Mouse (Mus musculus): ENCODE data around the gene Slbp. TPM values are rescaled to one million over a fixed set of nuclear protein-coding genes. Genes with fewer than 3 reads are reported as not detected.

The Slbp gene
- polyA plus RNA-seq, 1 experiment from 2014 or later = 369 TPM

DNA sequence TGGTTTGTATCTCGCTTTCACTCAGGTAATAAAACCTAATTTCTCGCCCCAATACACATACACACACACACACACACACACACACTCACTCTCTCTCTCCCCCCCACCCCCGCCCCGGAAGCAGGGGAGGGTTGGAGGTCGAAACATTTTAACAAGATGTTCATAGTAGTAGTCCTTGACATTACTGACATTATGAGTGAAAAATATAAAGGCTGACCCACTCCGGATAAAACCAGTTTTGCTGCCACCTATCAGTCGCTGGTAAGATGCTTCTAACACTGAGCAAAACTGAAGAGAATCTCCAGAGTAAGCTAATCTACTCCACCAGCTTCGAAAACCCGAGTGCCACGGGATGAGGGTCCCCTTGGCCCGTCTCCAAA, 843 bp downstream of the Slbp start:
- H3K9me3 ChIP-seq (ENCODE audit: control insufficient read depth, low read length) = no peaks in the 10 kb centered on the region
- peak overlapping the region; percentile 95 for H3K27ac ChIP-seq (ENCODE audit: low read depth, low read length)
- H3K36me3 ChIP-seq (ENCODE audit: control insufficient read depth, insufficient read depth, low read length) = peaks cover 45% of the 10 kb centered on the region
- WGBS = 0% methylated on average over 11 of the region's 11 CpGs
- DNase-seq (ENCODE audit: low spot score) = no peak
- peak overlapping the region; percentile 96 for H3K4me2 ChIP-seq
- ATAC-seq (replicated peaks; ENCODE audit: low FRiP score) = no peak
- H3K27me3 ChIP-seq (replicated peaks; ENCODE audit: control insufficient read depth, insufficient read depth, low read length) = no peaks in the 10 kb centered on the region
- peak overlapping the region; percentile 93 for H3K9ac ChIP-seq (ENCODE audit: low read depth, low read length)
- peak overlapping the region; percentile 87 for H3K4me3 ChIP-seq (ENCODE audit: low read depth, low read length)
- peaks cover 30% of the 10 kb centered on the region for H3K4me1 ChIP-seq (replicated peaks; ENCODE audit: control insufficient read depth, insufficient read depth, low read length)

- Histone ChIP-seq H3K27me3 (replicated peaks; ENCODE audit: control insufficient read depth, insufficient read depth, low read length) (no peaks in the 10 kb centered on the region), H3K9ac (ENCODE audit: low read depth, low read length) (peak overlapping the region; percentile 93), H3K4me1 (replicated peaks; ENCODE audit: control insufficient read depth, insufficient read depth, low read length) (peaks cover 25% of the 10 kb centered on the region), H3K9me3 (ENCODE audit: control insufficient read depth, low read length) (no peaks in the 10 kb centered on the region), H3K4me2 (peak overlapping the region; percentile 96), H3K36me3 (ENCODE audit: control insufficient read depth, insufficient read depth, low read length) (peaks cover 50% of the 10 kb centered on the region), H3K27ac (ENCODE audit: low read depth, low read length) (peak overlapping the region; percentile 95), H3K4me3 (ENCODE audit: low read depth, low read length) (peak overlapping the region; percentile 87)
- DNase-seq (ENCODE audit: low spot score) (no peak), ATAC-seq (replicated peaks; ENCODE audit: low FRiP score) (no peak)
- 16% methylated on average over 2 of the region's 2 CpGs for WGBS
Measured at GRCm38 (mm10) chr5:33651017-33651416, 1.4 kb downstream of the Slbp start.

- H3K9ac ChIP-seq (ENCODE audit: low read depth, low read length) = no peak overlapping the region
- H3K36me3 ChIP-seq (ENCODE audit: control insufficient read depth, insufficient read depth, low read length) = peaks cover 50% of the 10 kb centered on the region
- H3K9me3 ChIP-seq (ENCODE audit: control insufficient read depth, low read length) = no peaks in the 10 kb centered on the region
- H3K4me3 ChIP-seq (ENCODE audit: low read depth, low read length) = no peak overlapping the region
- H3K27ac ChIP-seq (ENCODE audit: low read depth, low read length) = no peak overlapping the region
- H3K4me2 ChIP-seq = no peak overlapping the region
- H3K4me1 ChIP-seq (replicated peaks; ENCODE audit: control insufficient read depth, insufficient read depth, low read length) = no peaks in the 10 kb centered on the region
- no peaks in the 10 kb centered on the region for H3K27me3 ChIP-seq (replicated peaks; ENCODE audit: control insufficient read depth, insufficient read depth, low read length)
- ATAC-seq (replicated peaks; ENCODE audit: low FRiP score) = 0 out of 2 replicates have a peak, but pooled peaks have one; percentile 33
- no peak for DNase-seq (ENCODE audit: low spot score)
- WGBS = 45% methylated on average over 3 of the region's 3 CpGs
Measured at GRCm38 (mm10) chr5:33640652-33641051, 11.7 kb downstream of the Slbp start.

DNA sequence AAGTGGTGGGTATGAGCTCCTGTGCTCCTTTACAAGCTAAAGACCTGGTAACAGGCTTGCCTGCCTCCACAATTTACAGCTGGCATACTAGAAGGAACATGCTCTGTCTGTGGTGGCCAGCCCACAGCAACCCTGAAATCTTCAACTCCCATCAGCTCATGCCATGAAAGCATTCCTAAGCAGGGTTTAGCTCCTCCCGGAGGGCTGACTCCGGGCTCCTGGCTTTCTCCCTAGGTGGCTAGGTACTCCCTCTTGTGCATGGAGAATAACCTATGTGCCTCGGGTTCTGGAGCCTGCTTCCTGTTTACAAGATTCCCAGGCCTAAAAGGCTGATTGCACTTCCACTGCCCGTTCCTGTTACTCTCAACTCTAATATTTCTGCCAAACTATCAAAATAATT, 13.5 kb downstream of the Slbp start:
- H3K9me3 ChIP-seq (ENCODE audit: control insufficient read depth, low read length) = no peaks in the 10 kb centered on the region
- H3K9ac ChIP-seq (ENCODE audit: low read depth, low read length) = no peak overlapping the region
- H3K36me3 ChIP-seq (ENCODE audit: control insufficient read depth, insufficient read depth, low read length) = peaks cover 41% of the 10 kb centered on the region
- no peak overlapping the region for H3K4me2 ChIP-seq
- no peak overlapping the region for H3K4me3 ChIP-seq (ENCODE audit: low read depth, low read length)
- H3K27ac ChIP-seq (ENCODE audit: low read depth, low read length) = peak overlapping the region; percentile 32
- ATAC-seq (replicated peaks; ENCODE audit: low FRiP score) (no peak), DNase-seq (ENCODE audit: low spot score) (no peak)
- H3K4me1 ChIP-seq (replicated peaks; ENCODE audit: control insufficient read depth, insufficient read depth, low read length) = no peaks in the 10 kb centered on the region
- WGBS = 68% methylated on average over 4 of the region's 4 CpGs
- no peaks in the 10 kb centered on the region for H3K27me3 ChIP-seq (replicated peaks; ENCODE audit: control insufficient read depth, insufficient read depth, low read length)

GRCm38 (mm10) chr5:33637606-33638350, 14.6 kb downstream of the Slbp start:
- H3K9ac ChIP-seq (ENCODE audit: low read depth, low read length) = no peak overlapping the region
- H3K4me3 ChIP-seq (ENCODE audit: low read depth, low read length) = no peak overlapping the region
- no peaks in the 10 kb centered on the region for H3K27me3 ChIP-seq (replicated peaks; ENCODE audit: control insufficient read depth, insufficient read depth, low read length)
- H3K9me3 ChIP-seq (ENCODE audit: control insufficient read depth, low read length) = no peaks in the 10 kb centered on the region
- WGBS = 84% methylated on average over 3 of the region's 3 CpGs
- no peaks in the 10 kb centered on the region for H3K4me1 ChIP-seq (replicated peaks; ENCODE audit: control insufficient read depth, insufficient read depth, low read length)
- no peak overlapping the region for H3K4me2 ChIP-seq
- H3K36me3 ChIP-seq (ENCODE audit: control insufficient read depth, insufficient read depth, low read length) = peaks cover 31% of the 10 kb centered on the region
- no peak for ATAC-seq (replicated peaks; ENCODE audit: low FRiP score)
- no peak for DNase-seq (ENCODE audit: low spot score)
- H3K27ac ChIP-seq (ENCODE audit: low read depth, low read length) = no peak overlapping the region

DNA sequence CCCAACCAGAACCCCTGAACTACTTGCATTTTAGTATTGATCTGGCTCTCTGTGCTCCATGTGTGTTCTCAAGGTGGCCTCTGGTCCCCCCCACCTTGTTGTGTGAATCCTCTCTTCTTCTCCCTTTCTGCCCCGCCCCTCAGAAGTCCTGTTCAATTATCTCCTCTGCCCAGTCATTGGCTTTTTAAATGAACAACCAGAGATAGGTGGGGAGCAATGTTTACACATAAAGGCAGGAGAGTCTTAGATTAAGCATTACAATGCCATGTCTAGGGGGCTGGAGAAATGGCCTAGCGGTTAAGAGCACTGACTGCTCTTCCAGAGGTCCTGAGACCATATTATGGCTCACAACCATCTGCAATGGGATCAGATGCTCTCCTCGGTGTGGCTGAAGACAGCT, 17.0 kb downstream of the Slbp start:
- 68% methylated on average over 3 of the region's 3 CpGs for WGBS
- peaks cover 17% of the 10 kb centered on the region for H3K36me3 ChIP-seq (ENCODE audit: control insufficient read depth, insufficient read depth, low read length)
- H3K9me3 ChIP-seq (ENCODE audit: control insufficient read depth, low read length) = no peaks in the 10 kb centered on the region
- no peak overlapping the region for H3K4me2 ChIP-seq
- H3K27me3 ChIP-seq (replicated peaks; ENCODE audit: control insufficient read depth, insufficient read depth, low read length) = no peaks in the 10 kb centered on the region
- DNase-seq (ENCODE audit: low spot score) (no peak), ATAC-seq (replicated peaks; ENCODE audit: low FRiP score) (peak; percentile 79)
- no peak overlapping the region for H3K4me3 ChIP-seq (ENCODE audit: low read depth, low read length)
- H3K4me1 ChIP-seq (replicated peaks; ENCODE audit: control insufficient read depth, insufficient read depth, low read length) = peaks cover 7% of the 10 kb centered on the region
- no peak overlapping the region for H3K9ac ChIP-seq (ENCODE audit: low read depth, low read length)
- no peak overlapping the region for H3K27ac ChIP-seq (ENCODE audit: low read depth, low read length)

GRCm38 (mm10) chr5:33632526-33632925, 19.8 kb downstream of the Slbp start:
- Histone ChIP-seq H3K27me3 (replicated peaks; ENCODE audit: control insufficient read depth, insufficient read depth, low read length) (no peaks in the 10 kb centered on the region), H3K9ac (ENCODE audit: low read depth, low read length) (no peak overlapping the region), H3K27ac (ENCODE audit: low read depth, low read length) (no peak overlapping the region), H3K36me3 (ENCODE audit: control insufficient read depth, insufficient read depth, low read length) (peaks cover 2% of the 10 kb centered on the region; the same call in 1 of the 2 replicates), H3K4me2 (no peak overlapping the region), H3K4me3 (ENCODE audit: low read depth, low read length) (no peak overlapping the region), H3K4me1 (replicated peaks; ENCODE audit: control insufficient read depth, insufficient read depth, low read length) (peaks cover 18% of the 10 kb centered on the region), H3K9me3 (ENCODE audit: control insufficient read depth, low read length) (no peaks in the 10 kb centered on the region)
- WGBS = 87% methylated on average over 1 of the region's 1 CpGs
- ATAC-seq (replicated peaks; ENCODE audit: low FRiP score) (no peak), DNase-seq (ENCODE audit: low spot score) (no peak)

- Histone ChIP-seq H3K36me3 (ENCODE audit: control insufficient read depth, insufficient read depth, low read length) (0 out of 2 replicates have a peak, but pooled peaks cover 2% of the 10 kb centered on the region), H3K4me3 (ENCODE audit: low read depth, low read length) (peak overlapping the region; percentile 92), H3K9me3 (ENCODE audit: control insufficient read depth, low read length) (no peaks in the 10 kb centered on the region), H3K4me2 (peak overlapping the region; percentile 85), H3K27ac (ENCODE audit: low read depth, low read length) (peak overlapping the region; percentile 44), H3K4me1 (replicated peaks; ENCODE audit: control insufficient read depth, insufficient read depth, low read length) (peaks cover 18% of the 10 kb centered on the region), H3K27me3 (replicated peaks; ENCODE audit: control insufficient read depth, insufficient read depth, low read length) (no peaks in the 10 kb centered on the region), H3K9ac (ENCODE audit: low read depth, low read length) (peak overlapping the region; percentile 61)
- no peak for ATAC-seq (replicated peaks; ENCODE audit: low FRiP score)
- 67% methylated on average over 4 of the region's 4 CpGs for WGBS
- no peak for DNase-seq (ENCODE audit: low spot score)
Measured at GRCm38 (mm10) chr5:33630615-33631014, 21.8 kb downstream of the Slbp start.

DNA sequence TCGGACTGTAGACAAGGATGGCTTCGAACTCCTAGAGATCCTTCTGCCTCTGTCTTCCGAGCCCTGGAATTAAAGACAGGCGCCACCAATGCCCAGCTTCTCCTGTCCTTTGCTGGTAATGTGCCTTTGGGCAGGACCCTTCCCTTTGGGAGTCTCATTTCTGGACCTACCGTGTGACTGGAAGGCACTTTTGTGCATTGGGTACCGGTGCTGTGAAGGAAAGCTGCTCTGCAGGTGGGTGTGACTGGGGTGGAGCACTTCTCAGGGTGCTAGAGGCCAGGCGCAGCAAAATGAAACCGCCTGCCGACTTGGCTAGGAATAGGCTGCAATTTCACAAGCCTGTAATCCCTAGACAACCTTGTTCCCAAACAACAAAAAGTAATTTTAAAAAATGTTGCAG, 22.3 kb downstream of the Slbp start:
- no peaks in the 10 kb centered on the region for H3K9me3 ChIP-seq (ENCODE audit: control insufficient read depth, low read length)
- WGBS = 5% methylated on average over 9 of the region's 9 CpGs
- H3K4me1 ChIP-seq (replicated peaks; ENCODE audit: control insufficient read depth, insufficient read depth, low read length) = peaks cover 18% of the 10 kb centered on the region
- DNase-seq (ENCODE audit: low spot score) = no peak
- H3K27me3 ChIP-seq (replicated peaks; ENCODE audit: control insufficient read depth, insufficient read depth, low read length) = no peaks in the 10 kb centered on the region
- peak overlapping the region; percentile 44 for H3K27ac ChIP-seq (ENCODE audit: low read depth, low read length)
- H3K4me3 ChIP-seq (ENCODE audit: low read depth, low read length) = peak overlapping the region; percentile 92
- ATAC-seq (replicated peaks; ENCODE audit: low FRiP score) = peak; percentile 72
- peak overlapping the region; percentile 61 for H3K9ac ChIP-seq (ENCODE audit: low read depth, low read length)
- H3K36me3 ChIP-seq (ENCODE audit: control insufficient read depth, insufficient read depth, low read length) = 0 out of 2 replicates have a peak, but pooled peaks cover 2% of the 10 kb centered on the region
- peak overlapping the region; percentile 85 for H3K4me2 ChIP-seq

Measured in liver, embryonic 11.5 days (tissue).